In the genomic region with DNA sequence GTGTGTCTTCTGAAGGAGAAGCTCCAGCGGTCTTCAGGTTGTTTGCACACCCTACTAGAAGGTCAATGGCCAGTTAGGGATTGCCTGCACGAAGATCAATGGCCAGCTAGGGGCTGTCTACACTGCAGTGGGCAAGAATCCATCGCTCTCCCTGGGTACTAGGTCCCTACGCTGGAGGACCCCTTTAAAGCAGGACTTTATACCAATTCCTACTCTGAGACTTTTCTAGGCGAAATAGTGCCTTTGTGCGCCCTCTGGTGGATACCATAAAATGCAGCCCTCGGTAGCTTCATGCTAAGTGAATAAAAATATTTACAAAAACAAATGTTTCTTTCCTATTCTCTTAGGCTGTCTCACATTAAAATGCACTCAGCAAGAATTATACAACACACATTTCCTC, we compare ENCODE assay signal across 9 mouse cellular contexts. TPM values are rescaled to one million over a fixed set of nuclear protein-coding genes. Genes with fewer than 3 reads are reported as not detected.
DNase-seq lines count a peak whose midpoint lies in the region; ATAC-seq and TF ChIP-seq lines count a peak whose summit lies in the region.
"Had no signal": no experiment of that assay in that cellular context is flagged by ENCODE, and none has a peak within 500 bp of the region (broad histone marks: within the 10 kb centered on the region; RNA-seq: fewer than 3 reads in every experiment).

No protein-coding gene starts in this region.

- dilution Hi-C loops in CH12.LX (cut with MboI; ENCODE audit: extremely low pct_ligation_motif_present, extremely low pct_unique_long_range_greater_than_20kb, low sequenced_read_pairs) = no loop called here

- TF ChIP-seq EP300 in CH12.LX (IDR thresholded peaks at IDR 0.05; ENCODE audit: low read length) = no peak

- no peaks in the 10 kb centered on the region for H3K79me2 ChIP-seq in CH12.LX (replicated peaks; ENCODE audit: control insufficient read depth, extremely low read depth, insufficient read depth, poor library complexity, severe bottlenecking)

- peak; percentile 60 for TF ChIP-seq RAD21 in CH12.LX (IDR thresholded peaks at IDR 0.05; ENCODE audit: low read depth, low read length)

- no peaks in the 10 kb centered on the region for H3K9me3 ChIP-seq in CH12.LX (replicated peaks; ENCODE audit: low read length)
- no peaks in the 10 kb centered on the region for H3K9me3 ChIP-seq in midbrain, embryonic 16.5 days (replicated peaks; ENCODE audit: control insufficient read depth, low read length, poor library complexity, severe bottlenecking)

- H3K27me3 ChIP-seq in CH12.LX (replicated peaks) = no peaks in the 10 kb centered on the region
- H3K27me3 ChIP-seq in midbrain, embryonic 16.5 days (ENCODE audit: control insufficient read depth, insufficient read depth, low read depth, low read length) = no peaks in the 10 kb centered on the region

- intact Hi-C loops in heart, postnatal 25 days (cut with DNase I) = loop anchor here (2.0 to 5.0 kb wide), 2 partner anchors 66 to 242 kb away; no protein-coding TSS in a partner anchor
- intact Hi-C loops in gastrocnemius, postnatal 14 days (cut with DNase I; ENCODE audit: low total_unique reads) = loop anchor here (5.0 kb wide), 1 partner anchor 252 kb away; no protein-coding TSS in a partner anchor
- intact Hi-C loops in left cerebral cortex, adult 2 months (cut with DNase I) = loop anchor here (2.0 kb wide), 2 partner anchors 242 to 252 kb away; no protein-coding TSS in a partner anchor

- H3K4me3 ChIP-seq in CH12.LX (replicated peaks in 1 of 3; ENCODE audit: low read depth in 2 of 3, low read length in 2 of 3, poor library complexity in 1 of 3) = no peak overlapping the region
- H3K4me3 ChIP-seq in left cerebral cortex, adult 2 months = no peak overlapping the region
- H3K4me3 ChIP-seq in midbrain, embryonic 16.5 days (ENCODE audit: low read depth, low read length) = no peak overlapping the region

- in situ Hi-C loops in CH12.LX (cut with MboI; ENCODE audit: low pct_ligation_motif_present, low pct_unique_long_range_greater_than_20kb, low sequenced_read_pairs) = no loop called here

- H3K27ac ChIP-seq in CH12.LX (ENCODE audit: insufficient read depth, low read depth) = no peak overlapping the region
- no peak overlapping the region for H3K27ac ChIP-seq in left cerebral cortex, adult 2 months
- no peak overlapping the region for H3K27ac ChIP-seq in midbrain, embryonic 16.5 days (ENCODE audit: low read length)

- WGBS in midbrain, embryonic 16.5 days = 27% methylated on average over 7 of the region's 7 CpGs

- ATAC-seq in midbrain, embryonic 16.5 days = peak; percentile 59; the same call in 1 of the 2 replicates

- H3K9ac ChIP-seq in CH12.LX (ENCODE audit: insufficient read depth, low read depth) = no peak overlapping the region
- H3K9ac ChIP-seq in midbrain, embryonic 16.5 days (ENCODE audit: low read depth, low read length) = no peak overlapping the region

- TF ChIP-seq CTCF in CH12.LX (conservative IDR thresholded peaks at IDR 0.05 in 1 of 2, IDR thresholded peaks at IDR 0.05 in 1 of 2; ENCODE audit: low read depth in 2 of 2, low read length in 2 of 2) = peak; percentile 53 to 74
- TF ChIP-seq CTCF in left cerebral cortex, adult 2 months (IDR thresholded peaks at IDR 0.05) = peak; percentile 88

- no peaks in the 10 kb centered on the region for H3K36me3 ChIP-seq in CH12.LX (replicated peaks in 1 of 2; ENCODE audit: control insufficient read depth in 1 of 2, insufficient read depth in 1 of 2, low read length in 1 of 2)
- no peaks in the 10 kb centered on the region for H3K36me3 ChIP-seq in midbrain, embryonic 16.5 days (ENCODE audit: control insufficient read depth, insufficient read depth, low read length)

- H3K4me1 ChIP-seq in CH12.LX (ENCODE audit: control insufficient read depth in 1 of 2, insufficient read depth in 2 of 2) = peaks cover 0 to under 1% of the 10 kb centered on the region in 2 experiments; a peak in 2 of 4 replicates
- H3K4me1 ChIP-seq in midbrain, embryonic 16.5 days (ENCODE audit: control insufficient read depth, insufficient read depth, low read length) = no peaks in the 10 kb centered on the region

- peak; percentile 18 for DNase-seq in heart, adult 8-10 months (ENCODE audit: low spot score)
- no peak for DNase-seq in heart, postnatal 25 days (ENCODE audit: low spot score)
- peak; percentile 49 for DNase-seq in CH12.LX (ENCODE audit: extremely low read depth)
- peak; percentile 47 for DNase-seq in adrenal gland, postnatal 25 days
- peak; percentile 28 for DNase-seq in gastrocnemius, postnatal 14 days
- DNase-seq in left cerebral cortex, adult 2 months (ENCODE audit: extremely low spot score in 1 of 2, low spot score in 2 of 2) = peak; percentile 34 to 63
- peak; percentile 74 for DNase-seq in thymus, postnatal 4 days

- H3K4me2 ChIP-seq in CH12.LX (ENCODE audit: insufficient read depth, low read depth, poor library complexity, severe bottlenecking) = no peak overlapping the region
- H3K4me2 ChIP-seq in midbrain, embryonic 16.5 days (ENCODE audit: low read length) = no peak overlapping the region

- no peak for TF ChIP-seq POLR2A in CH12.LX (IDR thresholded peaks at IDR 0.05; ENCODE audit: low read depth, low read length)

TF ChIP-seq in CH12.LX, 34 proteins besides CTCF, POLR2A, EP300 and RAD21:
- TF ChIP-seq RCOR1 (conservative IDR thresholded peaks at IDR 0.05; ENCODE audit: low read depth, low read length) = no peak
- peak; percentile 68 for TF ChIP-seq SMC3 (IDR thresholded peaks at IDR 0.05; ENCODE audit: low read depth, low read length)

RNA-seq across cellular contexts. Expression of gene 1700012B09Rik, which starts 6.1 kb away (rescaled TPM):
- total RNA-seq in heart, adult 8-10 months (2022) = not detected
- not detected for total RNA-seq in heart, postnatal 25 days (2021)
- total RNA-seq in CH12.LX (2012; rRNA removed) (not detected in 2 replicates), CH12.LX (2014; rRNA removed) (not detected in 2 replicates)
- not detected in 2 replicates for polyA plus RNA-seq in CH12.LX (2012; ENCODE audit: insufficient read length, low read depth)
- total RNA-seq in adrenal gland, postnatal 25 days (2021) = not detected in 2 replicates
- not detected for total RNA-seq in gastrocnemius, postnatal 14 days (2021)
- not detected for total RNA-seq in left cerebral cortex, adult 2 months (2021)
- 3.6 and 4.5 TPM in 2 replicates for polyA plus RNA-seq in midbrain, embryonic 16.5 days (2015; fragmentation: Nextera tagmentation; extraction: Ambion mirVana)

RNA-seq across cellular contexts. Expression of gene Fut4, which starts 12.6 kb away (rescaled TPM):
- total RNA-seq in heart, adult 8-10 months (2022) = under 1 TPM; 0.33 to 0.63 (median 0.39) TPM
- under 1 TPM; 0.39 to 0.52 TPM for total RNA-seq in heart, postnatal 25 days (2021)
- total RNA-seq in CH12.LX (2012; rRNA removed) (not detected in 2 replicates), CH12.LX (2014; rRNA removed) (not detected in 2 replicates)
- polyA plus RNA-seq in CH12.LX (2012; ENCODE audit: insufficient read length, low read depth) = not detected in 2 replicates
- 0.95 and 1.3 TPM in 2 replicates for total RNA-seq in adrenal gland, postnatal 25 days (2021)
- under 1 TPM; 0.53 to 0.66 TPM for total RNA-seq in gastrocnemius, postnatal 14 days (2021)
- total RNA-seq in left cerebral cortex, adult 2 months (2021) = under 1 TPM; 0.09 to 0.19 TPM
- polyA plus RNA-seq in midbrain, embryonic 16.5 days (2015; fragmentation: Nextera tagmentation; extraction: Ambion mirVana) = 1.7 and 2.0 TPM in 2 replicates

RNA-seq across cellular contexts. Expression of gene Mre11a, which starts 19.7 kb away (rescaled TPM):
- 10 to 100 TPM in 2 of 4 experiments, 1 to 10 TPM in 2; 8.0 to 18.2 (median 10.6) TPM for total RNA-seq in heart, adult 8-10 months (2022)
- total RNA-seq in heart, postnatal 25 days (2021) = 10 to 100 TPM in 1 of 2 experiments, 1 to 10 TPM in 1; 6.7 to 12.8 TPM
- total RNA-seq in CH12.LX (2012; rRNA removed) (27.7 and 34.8 TPM in 2 replicates), CH12.LX (2014; rRNA removed) (45.7 and 51.6 TPM in 2 replicates)
- 47.3 and 49.3 TPM in 2 replicates for polyA plus RNA-seq in CH12.LX (2012; ENCODE audit: insufficient read length, low read depth)
- total RNA-seq in adrenal gland, postnatal 25 days (2021) = 20.4 and 22.0 TPM in 2 replicates
- 1 to 10 TPM; 8.4 to 9.2 TPM for total RNA-seq in gastrocnemius, postnatal 14 days (2021)
- 10 to 100 TPM; 14.1 to 16.1 TPM for total RNA-seq in left cerebral cortex, adult 2 months (2021)
- polyA plus RNA-seq in midbrain, embryonic 16.5 days (2015; fragmentation: Nextera tagmentation; extraction: Ambion mirVana) = 10.5 and 13.1 TPM in 2 replicates

RNA-seq across cellular contexts. Expression of gene Ankrd49, which starts 19.9 kb away (rescaled TPM):
- total RNA-seq in heart, adult 8-10 months (2022) = 1 to 10 TPM; 5.8 to 7.5 (median 7.2) TPM
- total RNA-seq in heart, postnatal 25 days (2021) = 1 to 10 TPM; 7.5 to 8.1 TPM
- total RNA-seq in CH12.LX (2012; rRNA removed) = 33.8 and 34.5 TPM in 2 replicates
- 62.5 and 72.2 TPM in 2 replicates for total RNA-seq in CH12.LX (2014; rRNA removed)
- 48.2 and 49.6 TPM in 2 replicates for polyA plus RNA-seq in CH12.LX (2012; ENCODE audit: insufficient read length, low read depth)
- 14.8 and 18.0 TPM in 2 replicates for total RNA-seq in adrenal gland, postnatal 25 days (2021)
- total RNA-seq in gastrocnemius, postnatal 14 days (2021) = 1 to 10 TPM; 6.3 to 7.5 TPM
- 10 to 100 TPM; 12.0 to 14.2 TPM for total RNA-seq in left cerebral cortex, adult 2 months (2021)
- 27.9 and 30.9 TPM in 2 replicates for polyA plus RNA-seq in midbrain, embryonic 16.5 days (2015; fragmentation: Nextera tagmentation; extraction: Ambion mirVana)

RNA-seq across cellular contexts. Expression of gene Piwil4, which starts 24.2 kb away (rescaled TPM):
- total RNA-seq in heart, adult 8-10 months (2022) = not detected
- total RNA-seq in heart, postnatal 25 days (2021) = under 1 TPM in 1 of 2 experiments, not detected in 1; 0.10 TPM
- 0.04 TPM in 1 of 2 replicates, not detected in the other for total RNA-seq in CH12.LX (2012; rRNA removed)
- total RNA-seq in CH12.LX (2014; rRNA removed) = not detected in 2 replicates
- polyA plus RNA-seq in CH12.LX (2012; ENCODE audit: insufficient read length, low read depth) = 0.11 TPM in 1 of 2 replicates, not detected in the other
- total RNA-seq in adrenal gland, postnatal 25 days (2021) = 0.12 TPM in 1 of 2 replicates, not detected in the other
- under 1 TPM in 1 of 2 experiments, not detected in 1; 0.10 TPM for total RNA-seq in gastrocnemius, postnatal 14 days (2021)
- total RNA-seq in left cerebral cortex, adult 2 months (2021) = not detected
- 0.30 and 0.34 TPM in 2 replicates for polyA plus RNA-seq in midbrain, embryonic 16.5 days (2015; fragmentation: Nextera tagmentation; extraction: Ambion mirVana)
- total RNA-seq: layer of hippocampus, postnatal 25 days had no signal
